Mouse (Mus musculus) CH12.LX (cell line): Measurements from ENCODE around the gene Kat7. TPM values are rescaled to one million over a fixed set of nuclear protein-coding genes. Genes with fewer than 3 reads are reported as not detected.

ENCODE experiments used
- DNase-seq: peaks from one replicate; pipeline ENCODE4 v3.0.0-alpha.2; 2013; ENCODE audit errors: extremely low read depth
- H3K27ac ChIP-seq: 2 replicates; pipeline ENCODE4 v1.5.1; 2012; ENCODE audit warnings: low read depth, mild to moderate bottlenecking, control low read depth, moderate library complexity; ENCODE audit not compliant: insufficient read depth
- H3K27me3 ChIP-seq: replicated peaks from 2 replicates; pipeline ENCODE3; 2012; ENCODE audit warnings: inconsistent platforms
- H3K36me3 ChIP-seq, 2 experiments: replicated peaks in 1 of 2; 2 replicates each; pipeline versions ENCODE3 to v1.6.1; 2012; ENCODE audit warnings: inconsistent platforms in 1 of 2, low read length in 1 of 2, mild to moderate bottlenecking in 1 of 2, mixed read lengths in 1 of 2, moderate library complexity in 1 of 2; ENCODE audit not compliant: control insufficient read depth in 1 of 2, insufficient read depth in 1 of 2
- H3K4me1 ChIP-seq, 2 experiments: 2 replicates each; pipeline ENCODE4 v1.6.1; 2012; ENCODE audit warnings: inconsistent platforms in 1 of 2, moderate library complexity in 1 of 2; ENCODE audit not compliant: insufficient read depth in 2 of 2, control insufficient read depth in 1 of 2
- H3K4me2 ChIP-seq: 2 replicates; pipeline ENCODE4 v1.6.1; 2012; ENCODE audit warnings: low read depth, mild to moderate bottlenecking, control low read depth; ENCODE audit not compliant: poor library complexity, insufficient read depth, severe bottlenecking
- H3K4me3 ChIP-seq, 3 experiments: fragments of 150-350 bp in 1 of 3; sonication (generic) in 1 of 3; replicated peaks in 1 of 3; 2 replicates each; pipeline versions ENCODE3 to v1.5.1; 2011 to 2012; ENCODE audit warnings: low read depth in 2 of 3, low read length in 2 of 3, mild to moderate bottlenecking in 2 of 3, moderate library complexity in 2 of 3, control low read depth in 1 of 3, improper control_type of control experiment in 1 of 3, inconsistent platforms in 1 of 3, mixed read lengths in 1 of 3; ENCODE audit not compliant: poor library complexity in 1 of 3
- H3K79me2 ChIP-seq: replicated peaks from 2 replicates; pipeline ENCODE4 v1.6.1; 2012; ENCODE audit warnings: mild to moderate bottlenecking, moderate library complexity; ENCODE audit not compliant: control insufficient read depth, poor library complexity, insufficient read depth, severe bottlenecking; ENCODE audit errors: extremely low read depth
- H3K9ac ChIP-seq: 2 replicates; pipeline ENCODE4 v1.6.1; 2012; ENCODE audit warnings: low read depth, mild to moderate bottlenecking, control low read depth, moderate library complexity; ENCODE audit not compliant: insufficient read depth
- H3K9me3 ChIP-seq: replicated peaks from 2 replicates; pipeline ENCODE3; 2012; ENCODE audit warnings: low read length, inconsistent platforms, mixed read lengths
- ELF1 ChIP-seq: IDR thresholded peaks from 2 replicates; pipeline ENCODE4 v1.6.1; 2014; ENCODE audit warnings: low read depth, mild to moderate bottlenecking, inconsistent platforms, low read length, improper control_type of control experiment
- EP300 ChIP-seq: IDR thresholded peaks from 2 replicates; pipeline ENCODE4 v1.6.1; 2011; ENCODE audit warnings: low read length, improper control_type of control experiment
- HCFC1 ChIP-seq: IDR thresholded peaks from 2 replicates; pipeline ENCODE4 v1.6.1; 2012; ENCODE audit warnings: low read depth, mild to moderate bottlenecking, inconsistent platforms, low read length, improper control_type of control experiment
- MAX ChIP-seq: IDR thresholded peaks from 2 replicates; pipeline ENCODE4 v1.6.1; 2011; ENCODE audit warnings: low read length, improper control_type of control experiment
- MAZ ChIP-seq: IDR thresholded peaks from 2 replicates; pipeline ENCODE4 v1.6.1; 2012; ENCODE audit warnings: low read depth, mild to moderate bottlenecking, inconsistent platforms, low read length, improper control_type of control experiment, moderate library complexity
- MXI1 ChIP-seq: IDR thresholded peaks from 2 replicates; pipeline ENCODE4 v1.6.1; 2011; ENCODE audit warnings: mild to moderate bottlenecking, low read depth, low read length, improper control_type of control experiment
- MYC ChIP-seq: IDR thresholded peaks from 2 replicates; pipeline ENCODE4 v1.6.1; 2011; ENCODE audit warnings: low read depth, mild to moderate bottlenecking, improper control_type of control experiment, low read length
- NELFE ChIP-seq: IDR thresholded peaks from 2 replicates; pipeline ENCODE4 v1.6.1; 2011; ENCODE audit warnings: low read depth, low read length, improper control_type of control experiment
- POLR2AphosphoS2 ChIP-seq: IDR thresholded peaks from 2 replicates; pipeline ENCODE4 v1.6.1; 2011; ENCODE audit warnings: low read depth, low read length, improper control_type of control experiment
- RAD21 ChIP-seq: IDR thresholded peaks from 2 replicates; pipeline ENCODE4 v1.6.1; 2011; ENCODE audit warnings: low read depth, mild to moderate bottlenecking, low read length, improper control_type of control experiment, moderate library complexity
- SIN3A ChIP-seq: IDR thresholded peaks from 2 replicates; pipeline ENCODE4 v1.6.1; 2012; ENCODE audit warnings: low read length, improper control_type of control experiment, inconsistent platforms
- SMC3 ChIP-seq: IDR thresholded peaks from 2 replicates; pipeline ENCODE4 v1.6.1; 2011; ENCODE audit warnings: low read depth, low read length, improper control_type of control experiment
- TCF12 ChIP-seq: IDR thresholded peaks from 2 replicates; pipeline ENCODE4 v1.6.1; 2014; ENCODE audit warnings: low read depth, mild to moderate bottlenecking, inconsistent platforms, low read length, improper control_type of control experiment
- UBTF ChIP-seq: IDR thresholded peaks from 2 replicates; pipeline ENCODE4 v1.6.1; 2012; ENCODE audit warnings: low read depth, mild to moderate bottlenecking, inconsistent platforms, low read length, improper control_type of control experiment, moderate library complexity
- USF1 ChIP-seq: IDR thresholded peaks from 2 replicates; pipeline ENCODE4 v1.6.1; 2014; ENCODE audit warnings: low read depth, mild to moderate bottlenecking, inconsistent platforms, low read length, improper control_type of control experiment
- ZKSCAN1 ChIP-seq: IDR thresholded peaks from 2 replicates; pipeline ENCODE4 v1.6.1; 2012; ENCODE audit warnings: low read depth, inconsistent platforms, low read length, improper control_type of control experiment, borderline replicate concordance
- ZNF384 ChIP-seq: IDR thresholded peaks from 2 replicates; pipeline ENCODE4 v1.6.1; 2012; ENCODE audit warnings: low read depth, low read length, improper control_type of control experiment, inconsistent platforms
- dilution Hi-C: fragments of 300-500 bp; cut with MboI; formaldehyde crosslinking; loops from 2 replicates; pipeline ENCODE4 v1.14.3; 2020; ENCODE audit warnings: low sequenced_read_pairs; ENCODE audit not compliant: extremely low pct_unique_long_range_greater_than_20kb, extremely low pct_ligation_motif_present
- in situ Hi-C: fragments of 300-500 bp; cut with MboI; formaldehyde crosslinking; loops from 3 replicates; pipeline ENCODE4 v1.14.3; 2019; ENCODE audit warnings: low sequenced_read_pairs, low pct_ligation_motif_present, low pct_unique_long_range_greater_than_20kb, mixed read lengths
- polyA plus RNA-seq: library from polyadenylated mRNA; unstranded; fragments of >175 nt; gene quantifications from 2 replicates; pipeline ENCODE4 v1.2.1, GENCODE M21; 2012; ENCODE audit warnings: low read depth; ENCODE audit not compliant: insufficient read length
- total RNA-seq, 2 experiments: library from RNA; depleted of rRNA; stranded (reverse); fragments of 300-350 nt in 1 of 2; fragments of >200 nt in 1 of 2; gene quantifications; 2 replicates each; pipeline ENCODE4 v1.2.3; 2012 to 2014

Kat7 gene
- total and polyA plus RNA-seq, 3 experiments: 59.5 to 90.2 (median 66.7) TPM

- no peak overlapping the region for H3K27ac ChIP-seq
- no peak overlapping the region for H3K4me3 ChIP-seq
- dilution Hi-C loops (no loop called here), in situ Hi-C loops (no loop called here)
- H3K27me3 ChIP-seq: peaks cover 49% of the 10 kb centered on the region
- H3K4me2 ChIP-seq: no peak overlapping the region
- H3K79me2 ChIP-seq: no peaks in the 10 kb centered on the region
- H3K9me3 ChIP-seq: no peaks in the 10 kb centered on the region
- TF ChIP-seq MAX: no peak
- TF ChIP-seq SIN3A: no peak
- TF ChIP-seq HCFC1: no peak
- TF ChIP-seq ZKSCAN1: no peak
- TF ChIP-seq ZNF384: no peak
- TF ChIP-seq TCF12: no peak
- no peak for TF ChIP-seq UBTF
- TF ChIP-seq RAD21: no peak
- TF ChIP-seq ELF1: no peak
- TF ChIP-seq SMC3: no peak
- no peak for TF ChIP-seq NELFE
- TF ChIP-seq USF1: no peak
- TF ChIP-seq MYC: no peak
- no peak for TF ChIP-seq MAZ
- H3K4me1 ChIP-seq: peaks cover 3 to 13% of the 10 kb centered on the region in 2 experiments; a peak in 2 of 4 replicates
- H3K9ac ChIP-seq: no peak overlapping the region
- H3K36me3 ChIP-seq: no peaks in the 10 kb centered on the region
- DNase-seq: no peak
Observed at GRCm38 (mm10) chr11:95358263-95358662, 48.2 kb upstream of the Kat7 start.

- no peak overlapping the region for H3K4me3 ChIP-seq
- in situ Hi-C loops: no loop called here
- no peaks in the 10 kb centered on the region for H3K79me2 ChIP-seq
- H3K9me3 ChIP-seq: no peaks in the 10 kb centered on the region
- H3K36me3 ChIP-seq: no peaks in the 10 kb centered on the region
- no peak for TF ChIP-seq EP300
- TF ChIP-seq MXI1: 0 out of 2 replicates have a peak, but pooled peaks have one; percentile 31
- no peak for TF ChIP-seq POLR2AphosphoS2
- DNase-seq: no peak
- dilution Hi-C loops: no loop called here
- no peak overlapping the region for H3K4me2 ChIP-seq
- H3K9ac ChIP-seq: no peak overlapping the region
- H3K4me1 ChIP-seq: peaks cover 3 to 13% of the 10 kb centered on the region in 2 experiments; a peak in 2 of 4 replicates
- H3K27me3 ChIP-seq: peaks cover 44% of the 10 kb centered on the region
- no peak overlapping the region for H3K27ac ChIP-seq
Observed at GRCm38 (mm10) chr11:95356469-95357273, 46.6 kb upstream of the Kat7 start.
